Comparison of ENCODE assay signal across 8 mouse cellular contexts in the genomic region with DNA sequence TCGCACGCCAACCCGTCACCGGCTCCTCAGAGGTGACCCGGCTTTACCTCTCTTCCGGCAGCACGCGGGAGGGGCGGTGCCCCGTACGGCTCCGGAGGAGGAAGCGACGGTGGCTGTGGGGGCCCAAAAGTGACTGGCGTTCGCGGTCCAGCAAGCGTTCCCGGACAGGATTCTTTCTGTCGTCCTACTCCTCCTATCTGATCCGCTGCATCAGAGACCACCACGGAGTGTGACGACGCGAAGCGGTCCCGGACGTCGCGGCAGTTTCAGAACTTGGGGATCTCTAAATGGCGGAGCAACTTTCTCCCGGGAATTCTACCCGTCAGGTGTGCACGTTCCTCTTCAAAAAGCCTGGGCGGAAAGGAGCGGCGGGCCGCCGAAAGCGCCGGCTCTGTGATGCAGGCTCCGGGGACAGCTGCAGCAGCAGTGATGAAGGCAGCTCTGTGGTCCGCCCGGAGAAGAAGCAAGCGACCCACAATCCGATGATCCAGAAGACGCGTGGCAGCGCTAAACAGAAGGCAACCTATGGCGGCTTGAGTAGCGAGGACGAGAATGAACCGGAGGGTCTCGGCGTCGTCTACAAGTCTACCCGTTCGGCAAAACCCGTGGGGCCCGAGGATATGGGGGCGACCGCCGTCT. TPM values are rescaled to one million over a fixed set of nuclear protein-coding genes. Genes with fewer than 3 reads are reported as not detected.
DNase-seq lines count a peak whose midpoint lies in the region; ATAC-seq and TF ChIP-seq lines count a peak whose summit lies in the region.

A gene (minus strand): TSS at position 59 of the 639 bp plus-strand sequence.
A gene (plus strand): TSS at position 141 of the 639 bp plus-strand sequence.

- peak within 1 kb of the TSS; percentile 63 for H3K9ac ChIP-seq in heart, embryonic 11.5 days (ENCODE audit: low read depth, low read length)
- peak within 1 kb of the TSS; percentile 45 for H3K9ac ChIP-seq in kidney, embryonic 15.5 days
- H3K9ac ChIP-seq in limb, embryonic 15.5 days: peak within 1 kb of the TSS; percentile 39
- peak within 1 kb of the TSS; percentile 60 for H3K9ac ChIP-seq in midbrain, postnatal 0 days (replicated peaks; ENCODE audit: low read length, poor library complexity, severe bottlenecking)

- H3K79me2 ChIP-seq in C2C12 (ENCODE audit: control insufficient read depth, insufficient read depth): no peaks in the 10 kb centered on the region

- ATAC-seq in heart, embryonic 11.5 days (replicated peaks; ENCODE audit: insufficient number of reproducible peaks, low FRiP score, low TSS enrichment): peak; percentile 83
- peak; percentile 93 for ATAC-seq in kidney, embryonic 15.5 days (replicated peaks; ENCODE audit: low FRiP score)
- ATAC-seq in limb, embryonic 15.5 days (ENCODE audit: insufficient number of reproducible peaks, low FRiP score, low TSS enrichment, low read depth): no peak
- peak; percentile 91 for ATAC-seq in midbrain, postnatal 0 days (ENCODE audit: low FRiP score)

- no peaks in the 10 kb centered on the region for H3K4me1 ChIP-seq in embryonic fibroblast, embryonic 13.5 days (ENCODE audit: control insufficient read depth, insufficient read depth, low read length)
- no peaks in the 10 kb centered on the region for H3K4me1 ChIP-seq in heart, embryonic 11.5 days (ENCODE audit: control insufficient read depth, insufficient read depth, low read length)
- H3K4me1 ChIP-seq in kidney, embryonic 15.5 days: peaks cover 6% of the 10 kb centered on the region; the same call in 1 of the 2 replicates
- H3K4me1 ChIP-seq in limb, embryonic 15.5 days: no peaks in the 10 kb centered on the region
- H3K4me1 ChIP-seq in midbrain, postnatal 0 days (ENCODE audit: insufficient read depth, low read length): no peaks in the 10 kb centered on the region

- peak within 1 kb of the TSS; percentile 37 for H3K4me3 ChIP-seq in C2C12 (ENCODE audit: insufficient read depth, poor library complexity, severe bottlenecking)
- H3K4me3 ChIP-seq in embryonic fibroblast, embryonic 13.5 days (ENCODE audit: insufficient read depth, low read length): peak within 1 kb of the TSS; percentile 88
- peak within 1 kb of the TSS; percentile 65 for H3K4me3 ChIP-seq in heart, embryonic 11.5 days (ENCODE audit: low read depth, low read length)
- H3K4me3 ChIP-seq in kidney, embryonic 15.5 days (replicated peaks): peak within 1 kb of the TSS; percentile 58
- H3K4me3 ChIP-seq in limb, embryonic 15.5 days: peak within 1 kb of the TSS; percentile 53
- peak within 1 kb of the TSS; percentile 43 for H3K4me3 ChIP-seq in midbrain, postnatal 0 days (ENCODE audit: low read depth, low read length)

- WGBS in heart, embryonic 11.5 days (ENCODE audit: insufficient replicate concordance): 13% methylated on average over 56 of the region's 63 CpGs
- WGBS in kidney, embryonic 15.5 days: 22% methylated on average over 63 of the region's 63 CpGs
- WGBS in limb, embryonic 15.5 days: 23% methylated on average over 62 of the region's 63 CpGs
- WGBS in midbrain, postnatal 0 days: 28% methylated on average over 62 of the region's 63 CpGs

- no peaks in the 10 kb centered on the region for H3K9me3 ChIP-seq in heart, embryonic 11.5 days (replicated peaks; ENCODE audit: control insufficient read depth, low read length)
- H3K9me3 ChIP-seq in kidney, embryonic 15.5 days (replicated peaks): no peaks in the 10 kb centered on the region
- no peaks in the 10 kb centered on the region for H3K9me3 ChIP-seq in limb, embryonic 15.5 days
- no peaks in the 10 kb centered on the region for H3K9me3 ChIP-seq in midbrain, postnatal 0 days (ENCODE audit: low read length)

- peak; percentile 94 for DNase-seq in brain, adult 2 months (ENCODE audit: low read depth, low spot score)
- peak; percentile 83 for DNase-seq in midbrain, postnatal 0 days (ENCODE audit: low spot score)
- DNase-seq in spleen, postnatal 10 days (ENCODE audit: low spot score in 2 of 2): peak; percentile 65 to 88

- H3K27me3 ChIP-seq in C2C12 (ENCODE audit: control insufficient read depth, insufficient read depth, insufficient read length): no peaks in the 10 kb centered on the region
- no peaks in the 10 kb centered on the region for H3K27me3 ChIP-seq in heart, embryonic 11.5 days (ENCODE audit: control insufficient read depth, insufficient read depth, low read length)
- no peaks in the 10 kb centered on the region for H3K27me3 ChIP-seq in kidney, embryonic 15.5 days
- no peaks in the 10 kb centered on the region for H3K27me3 ChIP-seq in limb, embryonic 15.5 days
- H3K27me3 ChIP-seq in midbrain, postnatal 0 days (ENCODE audit: insufficient read depth, low read length): no peaks in the 10 kb centered on the region

- peak within 1 kb of the TSS; percentile 60 for H3ac ChIP-seq in C2C12 (ENCODE audit: control insufficient read depth, insufficient read length, low read depth)

- no peaks in the 10 kb centered on the region for H3K79me3 ChIP-seq in C2C12 (ENCODE audit: low read depth)

- H3K36me3 ChIP-seq in C2C12 (ENCODE audit: control insufficient read depth, insufficient read depth): no peaks in the 10 kb centered on the region
- H3K36me3 ChIP-seq in heart, embryonic 11.5 days (ENCODE audit: control insufficient read depth, insufficient read depth, low read length): no peaks in the 10 kb centered on the region
- peaks cover 9% of the 10 kb centered on the region; the same call in 1 of the 2 replicates for H3K36me3 ChIP-seq in kidney, embryonic 15.5 days
- H3K36me3 ChIP-seq in limb, embryonic 15.5 days: no peaks in the 10 kb centered on the region
- no peaks in the 10 kb centered on the region for H3K36me3 ChIP-seq in midbrain, postnatal 0 days (ENCODE audit: insufficient read depth, low read length)

- TF ChIP-seq POLR2A in embryonic fibroblast, embryonic 13.5 days (IDR thresholded peaks at IDR 0.05; ENCODE audit: low read depth, low read length): peak; percentile 5; the same call in 1 of the 2 replicates

- TF ChIP-seq CTCF in C2C12 (IDR thresholded peaks at IDR 0.05; ENCODE audit: control insufficient read depth, insufficient read depth, insufficient read length): no peak
- no peak for TF ChIP-seq CTCF in embryonic fibroblast, embryonic 13.5 days (IDR thresholded peaks at IDR 0.05; ENCODE audit: borderline replicate concordance, insufficient read depth, low read length)
- no peak for TF ChIP-seq CTCF in midbrain, postnatal 0 days (IDR thresholded peaks at IDR 0.05)

- H3K4me2 ChIP-seq in heart, embryonic 11.5 days: peak within 1 kb of the TSS; percentile 68
- peak within 1 kb of the TSS; percentile 64 for H3K4me2 ChIP-seq in kidney, embryonic 15.5 days
- H3K4me2 ChIP-seq in limb, embryonic 15.5 days: peak within 1 kb of the TSS; percentile 49
- H3K4me2 ChIP-seq in midbrain, postnatal 0 days (ENCODE audit: low read depth, low read length, poor library complexity, severe bottlenecking): peak within 1 kb of the TSS; percentile 51

- H3K27ac ChIP-seq in embryonic fibroblast, embryonic 13.5 days (ENCODE audit: insufficient read depth, low read length): 0 out of 2 replicates have a peak within 1 kb of the TSS, but pooled peaks have one; percentile 4
- H3K27ac ChIP-seq in heart, embryonic 11.5 days (ENCODE audit: low read depth, low read length): no peak within 1 kb of the TSS
- peak within 1 kb of the TSS; percentile 51 for H3K27ac ChIP-seq in kidney, embryonic 15.5 days
- peak within 1 kb of the TSS; percentile 59; the same call in 1 of the 2 replicates for H3K27ac ChIP-seq in limb, embryonic 15.5 days
- peak within 1 kb of the TSS; percentile 73 for H3K27ac ChIP-seq in midbrain, postnatal 0 days (ENCODE audit: low read depth, low read length)

TF ChIP-seq in C2C12, 6 proteins besides CTCF, POLR2A, EP300 and RAD21:
- TF ChIP-seq CEBPB (IDR thresholded peaks at IDR 0.05; ENCODE audit: low read depth) (no peak), MAX (IDR thresholded peaks at IDR 0.05) (peak; percentile 34)

RNA-seq across cellular contexts. Expression of the first gene that starts in this region (rescaled TPM):
- 254 TPM for polyA plus RNA-seq in C2C12 (2012; fragmentation: generic; extraction: Trizol)
- polyA plus RNA-seq in embryonic fibroblast, embryonic 13.5 days (2011; ENCODE audit: insufficient read length, low read depth, missing spikeins): 118 and 124 TPM in 2 replicates
- 553 and 620 TPM in 2 replicates for polyA plus RNA-seq in heart, embryonic 11.5 days (2014; fragmentation: Nextera tagmentation; extraction: Ambion mirVana)
- polyA plus RNA-seq in kidney, embryonic 15.5 days (2015; fragmentation: Nextera tagmentation; extraction: Ambion mirVana): 432 and 490 TPM in 2 replicates
- polyA plus RNA-seq in limb, embryonic 15.5 days (2015; fragmentation: Nextera tagmentation; extraction: Ambion mirVana): 385 and 433 TPM in 2 replicates
- 157 and 172 TPM in 2 replicates for total RNA-seq in midbrain, postnatal 0 days (2014; rRNA removed)
- 756 and 819 TPM in 2 replicates for polyA plus RNA-seq in midbrain, postnatal 0 days (2015; fragmentation: Nextera tagmentation; extraction: Ambion mirVana)

RNA-seq across cellular contexts. Expression of the second gene that starts in this region (rescaled TPM):
- polyA plus RNA-seq in C2C12 (2012; fragmentation: generic; extraction: Trizol): 4.5 TPM
- 3.1 and 4.1 TPM in 2 replicates for polyA plus RNA-seq in embryonic fibroblast, embryonic 13.5 days (2011; ENCODE audit: insufficient read length, low read depth, missing spikeins)
- polyA plus RNA-seq in heart, embryonic 11.5 days (2014; fragmentation: Nextera tagmentation; extraction: Ambion mirVana): 7.3 and 7.9 TPM in 2 replicates
- 8.9 TPM in 2 replicates for polyA plus RNA-seq in kidney, embryonic 15.5 days (2015; fragmentation: Nextera tagmentation; extraction: Ambion mirVana)
- polyA plus RNA-seq in limb, embryonic 15.5 days (2015; fragmentation: Nextera tagmentation; extraction: Ambion mirVana): 12.5 and 12.6 TPM in 2 replicates
- 9.3 and 9.7 TPM in 2 replicates for total RNA-seq in midbrain, postnatal 0 days (2014; rRNA removed)
- polyA plus RNA-seq in midbrain, postnatal 0 days (2015; fragmentation: Nextera tagmentation; extraction: Ambion mirVana): 26.8 and 30.2 TPM in 2 replicates

Comparison
In these comparisons a context has a peak if more than half of its experiments do, and no peak if none do; other contexts are left out.
1. H3K4me3 ChIP-seq: peak in every context shown above with its lines; median percentile 88 in embryonic fibroblast, embryonic 13.5 days; 65 in heart, embryonic 11.5 days; 58 in kidney, embryonic 15.5 days; 53 in limb, embryonic 15.5 days; 43 in midbrain, postnatal 0 days; 37 in C2C12.